Mouse (Mus musculus): ENCODE results near the gene Rpl11.
"Not testable (repeated sequence)": the region's sequence is repeated elsewhere in the genome, so short reads cannot be mapped to it uniquely, and the experiment has no call there.

The Rpl11 gene

DNA sequence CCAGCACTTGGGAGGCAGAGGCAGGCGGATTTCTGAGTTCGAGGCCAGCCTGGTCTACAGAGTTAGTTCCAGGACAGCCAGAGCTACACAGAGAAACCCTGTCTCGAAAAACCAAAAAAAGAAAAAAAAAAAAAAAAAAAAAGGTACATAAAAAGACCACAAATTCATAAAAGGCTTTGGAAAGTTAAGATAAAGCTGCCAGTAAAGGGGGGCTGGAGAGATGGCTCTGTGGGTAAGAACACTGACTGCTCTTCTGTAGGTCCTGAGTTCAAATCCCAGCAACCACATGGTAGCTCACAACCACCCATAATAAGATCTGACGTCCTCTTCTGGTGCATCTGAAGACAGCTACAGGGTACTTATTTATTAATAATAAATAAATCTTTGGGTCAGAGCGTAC lies 73.0 kb downstream of the Rpl11 start:
- not testable (repeated sequence) for DNase-seq (ENCODE audit: low spot score in 2 of 2)

All from frontal cortex, postnatal 14 days (tissue).